Mouse (Mus musculus) megakaryocyte, embryonic 14.5 days (primary cell): ENCODE data around the gene Tmem238.
"Not testable (repeated sequence)": the region's sequence is repeated elsewhere in the genome, so short reads cannot be mapped to it uniquely, and the experiment has no call there.

Source experiments
- FLI1 ChIP-seq: IDR thresholded peaks from 2 replicates; pipeline ENCODE4 v1.6.1; 2012; ENCODE audit warnings: low read length, inconsistent platforms, mixed read lengths
- GATA1 ChIP-seq: IDR thresholded peaks from 3 replicates; pipeline ENCODE4 v1.6.1; 2012; ENCODE audit warnings: mixed read lengths, low read length, inconsistent platforms, borderline replicate concordance

DNA sequence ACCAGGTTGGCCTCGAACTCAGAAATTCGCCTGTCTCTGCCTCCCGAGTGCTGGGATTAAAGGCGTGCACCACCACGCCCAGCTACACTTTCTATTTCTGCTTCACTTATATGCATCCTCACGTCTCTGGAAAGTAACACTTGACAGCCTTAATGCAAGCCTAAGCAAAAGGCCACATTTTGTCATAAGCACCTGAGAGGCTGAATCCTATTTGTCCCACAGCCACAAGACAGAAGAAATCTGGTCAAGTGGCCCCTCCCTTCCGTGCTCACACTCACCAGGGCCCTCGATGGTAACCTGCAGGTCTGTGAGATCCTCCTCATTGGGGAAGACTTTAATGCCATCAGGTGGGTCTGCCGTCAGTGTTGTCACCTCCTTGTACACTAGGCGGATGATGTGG lies 21.7 kb upstream of the Tmem238 start:
- TF ChIP-seq FLI1, GATA1: not testable (repeated sequence)
